Mouse (Mus musculus) midbrain, embryonic 10.5 days (tissue): ENCODE data around the gene Dennd2a. TPM values are rescaled to one million over a fixed set of nuclear protein-coding genes. Genes with fewer than 3 reads are reported as not detected.

ENCODE experiments used
- DNase-seq: peaks from one replicate; pipeline ENCODE4 v3.0.0-alpha.2; 2017; ENCODE audit warnings: low spot score
- H3K27ac ChIP-seq: fragments of 300-500 bp; sonication (generic); replicated peaks from 2 replicates; pipeline ENCODE4 v1.5.1; 2016; ENCODE audit warnings: mild to moderate bottlenecking
- H3K27me3 ChIP-seq: fragments of 300-500 bp; sonication (generic); 2 replicates; pipeline ENCODE4 v1.6.1; 2016; ENCODE audit warnings: low read depth, mild to moderate bottlenecking; ENCODE audit not compliant: poor library complexity, severe bottlenecking
- H3K36me3 ChIP-seq: fragments of 300-500 bp; sonication (generic); 2 replicates; pipeline ENCODE4 v1.6.1; 2016; ENCODE audit warnings: mild to moderate bottlenecking, moderate library complexity
- H3K4me1 ChIP-seq: fragments of 300-500 bp; sonication (generic); 2 replicates; pipeline ENCODE4 v1.6.1; 2016
- H3K4me3 ChIP-seq: fragments of 300-500 bp; sonication (generic); 2 replicates; pipeline ENCODE4 v1.5.1; 2016; ENCODE audit warnings: mild to moderate bottlenecking, moderate library complexity
- H3K9me3 ChIP-seq: fragments of 300-500 bp; sonication (generic); replicated peaks from 2 replicates; pipeline ENCODE4 v1.6.1; 2016; ENCODE audit warnings: mild to moderate bottlenecking
- WGBS: fragments of 180-500 bp; shearing (Covaris S2); methylation state at CpG from one replicate; pipeline ENCODE4 v1.1.7; 2016; 5-methylcytosine and 5-hydroxymethylcytosine counted together
- polyA plus RNA-seq: library from polyadenylated mRNA; unstranded; fragments of >200 nt; fragmentation: Nextera tagmentation; extraction: Ambion mirVana; gene quantifications from 2 replicates; pipeline ENCODE4 v1.2.1, GENCODE M21; 2016

The Dennd2a gene
- polyA plus RNA-seq, 1 experiment from 2014 or later = 42.3 TPM

DNA sequence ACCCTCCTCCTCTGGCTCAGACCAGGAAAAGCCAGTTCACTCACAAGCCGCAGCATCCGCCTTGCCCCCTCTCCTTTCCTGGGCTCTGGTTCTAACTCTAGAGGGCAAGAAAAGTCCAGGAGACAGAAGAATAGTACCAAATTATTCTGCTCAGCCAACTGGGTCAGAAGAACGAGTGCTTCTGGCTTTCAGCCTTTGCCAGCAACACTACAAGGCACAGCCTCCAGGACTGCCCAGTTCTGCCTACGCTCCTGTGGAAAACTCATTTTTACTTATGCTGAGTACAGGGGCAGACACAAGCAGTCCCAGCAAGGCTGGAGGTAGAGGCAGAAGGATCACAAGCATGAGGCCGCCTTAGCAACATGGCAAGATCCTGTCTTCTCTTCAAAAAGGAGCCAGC lies 9.6 kb downstream of the Dennd2a start:
- H3K36me3 ChIP-seq = peaks cover 55% of the 10 kb centered on the region
- no peaks in the 10 kb centered on the region for H3K27me3 ChIP-seq
- DNase-seq = no peak
- 82% methylated on average over 5 of the region's 5 CpGs for WGBS
- H3K27ac ChIP-seq = peak overlapping the region; percentile 24; the same call in 1 of the 2 replicates
- H3K4me1 ChIP-seq = peaks cover 68% of the 10 kb centered on the region
- no peak overlapping the region for H3K4me3 ChIP-seq
- H3K9me3 ChIP-seq = peaks cover 5% of the 10 kb centered on the region; the same call in 1 of the 2 replicates

DNA sequence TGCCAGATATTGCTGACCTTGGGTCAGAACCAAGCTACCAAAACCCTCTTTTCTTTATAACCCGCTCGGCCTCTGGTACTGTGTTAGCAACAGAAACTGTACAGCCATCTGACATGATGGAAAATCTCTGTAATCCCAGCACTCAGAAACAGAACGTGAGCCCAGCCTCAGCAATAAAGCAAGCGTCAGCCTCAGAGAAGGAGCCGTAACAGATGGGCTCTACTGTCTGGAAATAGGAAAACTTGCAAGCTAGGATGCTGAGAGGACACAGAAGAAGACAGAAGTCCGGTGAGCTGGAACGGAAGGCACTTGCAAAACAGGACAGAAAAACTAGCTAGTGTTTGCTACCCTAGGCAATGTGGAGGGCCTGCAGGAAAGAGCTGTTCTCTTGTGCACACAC lies 12.2 kb downstream of the Dennd2a start:
- Histone ChIP-seq H3K27me3 (no peaks in the 10 kb centered on the region), H3K36me3 (peaks cover 32% of the 10 kb centered on the region), H3K4me3 (no peak overlapping the region), H3K9me3 (no peaks in the 10 kb centered on the region), H3K4me1 (peaks cover 78% of the 10 kb centered on the region), H3K27ac (0 out of 2 replicates have a peak overlapping the region, but pooled peaks have one; percentile 87)
- WGBS = 91% methylated on average over 7 of the region's 7 CpGs
- no peak for DNase-seq

- peak overlapping the region; percentile 34 for H3K4me3 ChIP-seq
- DNase-seq = peak; percentile 41
Measured at GRCm38 (mm10) chr6:39543769-39544420, 13.8 kb downstream of the Dennd2a start.

GRCm38 (mm10) chr6:39542631-39543597 lies 14.8 kb downstream of the Dennd2a start:
- peaks cover 95% of the 10 kb centered on the region for H3K4me1 ChIP-seq

More at GRCm38 (mm10) chr6:39543769-39544420, 13.8 kb downstream of the Dennd2a start:
- Histone ChIP-seq H3K4me1 (peaks cover 94% of the 10 kb centered on the region), H3K27me3 (no peaks in the 10 kb centered on the region), H3K36me3 (peaks cover 27% of the 10 kb centered on the region), H3K9me3 (no peaks in the 10 kb centered on the region), H3K27ac (peak overlapping the region; percentile 87)
- 22% methylated on average over 15 of the region's 15 CpGs for WGBS

GRCm38 (mm10) chr6:39540563-39540962 lies 17.1 kb downstream of the Dennd2a start:
- peaks cover 71% of the 10 kb centered on the region for H3K4me1 ChIP-seq
- 0 out of 2 replicates have a peak, but pooled peaks cover 2% of the 10 kb centered on the region for H3K36me3 ChIP-seq
- peak overlapping the region; percentile 81 for H3K27ac ChIP-seq
- no peaks in the 10 kb centered on the region for H3K9me3 ChIP-seq
- no peak overlapping the region for H3K4me3 ChIP-seq
- 52% methylated on average over 2 of the region's 2 CpGs for WGBS
- DNase-seq = no peak
- H3K27me3 ChIP-seq = no peaks in the 10 kb centered on the region

More at GRCm38 (mm10) chr6:39542631-39543597, 14.8 kb downstream of the Dennd2a start:
- peak overlapping the region; percentile 87 for H3K27ac ChIP-seq
- 19% methylated on average over 15 of the region's 15 CpGs for WGBS
- peaks cover 17% of the 10 kb centered on the region for H3K36me3 ChIP-seq
- no peaks in the 10 kb centered on the region for H3K9me3 ChIP-seq
- peak; percentile 62 for DNase-seq
- peak overlapping the region; percentile 34 for H3K4me3 ChIP-seq
- no peaks in the 10 kb centered on the region for H3K27me3 ChIP-seq

- Histone ChIP-seq H3K27ac (peak overlapping the region; percentile 81), H3K27me3 (no peaks in the 10 kb centered on the region), H3K36me3 (peaks cover 6% of the 10 kb centered on the region), H3K4me3 (peak overlapping the region; percentile 26; the same call in 1 of the 2 replicates), H3K9me3 (no peaks in the 10 kb centered on the region), H3K4me1 (peaks cover 63% of the 10 kb centered on the region)
- peak; percentile 43 for DNase-seq
- WGBS = 12% methylated on average over 7 of the region's 7 CpGs
Measured at GRCm38 (mm10) chr6:39539679-39540155, 17.9 kb downstream of the Dennd2a start.

DNA sequence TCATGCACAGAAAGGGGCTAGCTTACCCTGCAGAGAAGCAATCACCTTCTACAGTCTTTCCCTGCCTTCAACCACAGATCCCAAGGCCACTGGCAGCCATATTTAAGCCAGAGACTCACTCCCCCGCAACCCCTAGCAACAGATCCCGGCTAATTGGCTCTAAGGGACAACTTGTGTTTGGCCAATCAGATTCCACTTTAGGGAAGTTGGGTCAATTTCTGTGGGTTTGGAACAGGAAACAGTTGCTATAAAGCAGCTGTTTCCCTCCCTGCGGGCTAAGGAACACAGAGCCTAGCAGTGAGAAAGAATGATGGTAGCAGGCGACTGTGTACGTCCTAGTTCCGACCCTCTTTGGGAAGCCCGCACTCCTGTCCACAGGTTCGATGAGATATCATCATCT lies 19.4 kb downstream of the Dennd2a start:
- no peak for DNase-seq
- H3K27me3 ChIP-seq = no peaks in the 10 kb centered on the region
- H3K9me3 ChIP-seq = peaks cover 3% of the 10 kb centered on the region; the same call in 1 of the 2 replicates
- peaks cover 17% of the 10 kb centered on the region for H3K36me3 ChIP-seq
- H3K27ac ChIP-seq = no peak overlapping the region
- no peak overlapping the region for H3K4me3 ChIP-seq
- WGBS = 85% methylated on average over 8 of the region's 8 CpGs
- H3K4me1 ChIP-seq = peaks cover 48% of the 10 kb centered on the region

DNA sequence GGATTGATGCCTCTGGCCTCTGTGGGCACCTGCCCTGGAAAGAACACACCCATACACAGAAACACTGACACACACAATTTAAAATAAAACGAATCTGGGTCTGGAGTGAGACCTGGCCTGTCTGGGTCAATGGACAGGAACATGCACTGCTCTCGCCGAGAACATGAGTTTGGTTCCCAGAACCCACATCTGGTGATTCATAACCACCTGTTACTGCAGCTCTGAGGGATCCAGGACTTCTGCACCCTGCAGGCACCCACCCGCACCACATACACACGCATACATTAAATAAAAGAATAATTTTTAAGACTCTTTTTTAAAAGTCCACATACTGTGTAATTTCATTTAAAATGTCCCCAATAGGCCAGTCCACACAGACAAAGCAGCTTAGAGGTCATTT lies 20.4 kb downstream of the Dennd2a start:
- DNase-seq = no peak
- WGBS = 95% methylated on average over 5 of the region's 5 CpGs
- Histone ChIP-seq H3K27me3 (no peaks in the 10 kb centered on the region), H3K9me3 (peaks cover 3% of the 10 kb centered on the region; the same call in 1 of the 2 replicates), H3K27ac (no peak overlapping the region), H3K4me3 (no peak overlapping the region), H3K4me1 (peaks cover 39% of the 10 kb centered on the region), H3K36me3 (peaks cover 25% of the 10 kb centered on the region)

DNA sequence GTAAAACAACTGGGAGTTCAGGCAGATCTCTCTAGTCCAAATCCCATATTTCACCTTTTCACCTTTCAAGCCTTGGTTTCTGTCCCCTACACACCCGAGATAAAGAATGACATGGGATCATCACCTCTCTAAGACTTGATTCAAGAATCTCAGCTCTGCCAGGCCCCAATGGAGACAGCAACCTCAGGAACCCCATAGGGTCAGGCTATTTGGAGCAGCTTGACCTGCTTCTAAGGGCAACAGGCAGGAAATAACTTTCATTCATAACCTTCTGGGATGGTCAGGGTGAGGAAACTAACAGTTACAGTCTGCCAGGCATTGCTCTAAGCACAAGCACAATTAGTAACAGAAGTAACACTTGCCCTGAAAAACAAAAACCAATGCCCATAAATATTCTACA lies 21.0 kb downstream of the Dennd2a start:
- DNase-seq = no peak
- peaks cover 35% of the 10 kb centered on the region for H3K4me1 ChIP-seq
- peaks cover 3% of the 10 kb centered on the region; the same call in 1 of the 2 replicates for H3K9me3 ChIP-seq
- no peak overlapping the region for H3K27ac ChIP-seq
- no peak overlapping the region for H3K4me3 ChIP-seq
- no peaks in the 10 kb centered on the region for H3K27me3 ChIP-seq
- WGBS = 69% methylated on average over 1 of the region's 1 CpGs
- peaks cover 25% of the 10 kb centered on the region for H3K36me3 ChIP-seq

DNA sequence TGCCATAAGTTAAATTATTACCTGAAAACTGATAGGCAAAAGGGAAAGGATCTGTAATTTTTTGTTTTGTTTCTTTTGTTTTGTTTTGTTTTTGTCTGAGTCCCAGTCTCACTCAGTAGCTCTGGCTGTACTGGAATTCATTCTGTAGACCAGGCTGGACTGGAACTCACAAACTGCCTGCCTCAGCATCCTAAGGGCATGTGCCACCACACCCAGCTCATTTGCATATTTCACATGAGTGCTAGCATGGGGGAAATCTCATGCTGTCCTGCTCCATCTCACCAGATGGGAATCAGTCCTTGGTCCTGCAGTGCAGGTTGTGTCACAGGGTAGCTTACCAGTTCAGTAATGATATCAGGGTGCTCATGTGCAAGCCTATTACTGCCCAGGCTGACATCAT lies 22.7 kb downstream of the Dennd2a start:
- Histone ChIP-seq H3K36me3 (peaks cover 27% of the 10 kb centered on the region), H3K9me3 (peaks cover 3% of the 10 kb centered on the region; the same call in 1 of the 2 replicates), H3K27me3 (no peaks in the 10 kb centered on the region), H3K4me1 (peaks cover 20% of the 10 kb centered on the region), H3K4me3 (no peak overlapping the region), H3K27ac (no peak overlapping the region)
- DNase-seq = no peak

- Histone ChIP-seq H3K27ac (peak overlapping the region; percentile 38), H3K27me3 (no peaks in the 10 kb centered on the region), H3K4me1 (peaks cover 24% of the 10 kb centered on the region), H3K36me3 (peaks cover 44% of the 10 kb centered on the region), H3K9me3 (peaks cover under 1% of the 10 kb centered on the region; the same call in 1 of the 2 replicates), H3K4me3 (no peak overlapping the region)
- DNase-seq = no peak
- 53% methylated on average over 12 of the region's 12 CpGs for WGBS
Measured at GRCm38 (mm10) chr6:39528671-39529535, 28.8 kb downstream of the Dennd2a start.

DNA sequence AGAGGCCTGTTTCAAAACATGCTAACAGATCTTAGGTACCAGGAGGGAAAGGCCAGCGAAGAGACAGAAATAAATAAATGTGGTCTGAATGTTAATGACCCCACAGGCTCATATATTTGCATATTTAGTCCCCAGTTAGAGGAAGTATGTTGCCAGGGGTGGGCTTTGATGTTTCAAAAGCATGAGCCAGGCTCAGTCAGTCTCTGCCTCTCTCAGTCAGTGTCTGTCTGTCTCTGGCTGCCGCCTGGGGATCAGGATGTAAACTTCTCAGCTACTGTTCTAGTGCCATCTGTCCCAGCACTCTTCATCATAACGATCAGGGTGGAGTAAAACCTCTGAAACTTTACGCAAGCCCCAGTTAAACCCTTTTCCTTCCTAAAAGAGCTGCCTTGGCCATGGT lies 29.9 kb downstream of the Dennd2a start:
- 80% methylated on average over 4 of the region's 4 CpGs for WGBS
- Histone ChIP-seq H3K4me3 (no peak overlapping the region), H3K4me1 (peaks cover 24% of the 10 kb centered on the region), H3K9me3 (no peaks in the 10 kb centered on the region), H3K36me3 (peaks cover 44% of the 10 kb centered on the region), H3K27ac (peak overlapping the region; percentile 38; the same call in 1 of the 2 replicates), H3K27me3 (no peaks in the 10 kb centered on the region)
- no peak for DNase-seq
